Mouse (Mus musculus) inflammation-experienced regulatory T-cells, adult 6 months (primary cell): ENCODE data around the gene Adam12. TPM values are rescaled to one million over a fixed set of nuclear protein-coding genes. Genes with fewer than 3 reads are reported as not detected.

Experiments used
- ATAC-seq: one replicate; pipeline ENCODE4 v1.8.0; 2017
- polyA plus RNA-seq, 3 experiments: library from polyadenylated mRNA; unstranded; fragments of 100-300 nt; shearing (Covaris generic); gene quantifications; one replicate each; pipeline ENCODE4 v1.2.1; 2017

Gene Adam12
- polyA plus RNA-seq, 3 experiments from 2014 or later, result 0.87 to 2.3 (median 1.6) TPM

GRCm38 (mm10) chr7:134001581-134001980 is 230.4 kb downstream of the Adam12 start:
- ATAC-seq, result no peak

DNA sequence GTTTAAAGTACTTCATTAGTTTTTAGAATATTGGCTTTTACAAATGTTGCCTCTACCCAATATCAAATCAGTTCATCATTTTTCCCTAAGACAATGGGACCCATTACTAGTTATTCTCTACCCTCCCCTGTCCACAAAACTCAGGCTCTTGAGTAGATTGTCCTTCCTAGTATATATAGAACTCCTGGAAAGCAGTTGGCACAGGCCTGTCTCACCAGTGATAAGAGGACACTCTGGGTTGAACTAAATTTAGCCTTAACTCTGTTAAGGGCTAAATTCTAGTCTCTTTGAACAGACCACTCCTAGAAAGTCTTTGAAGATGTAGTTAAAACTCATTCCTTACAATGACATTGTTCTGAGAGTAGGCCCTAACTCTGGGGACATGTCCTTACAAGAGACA is 241.0 kb downstream of the Adam12 start:
- no peak for ATAC-seq

- no peak for ATAC-seq
Measured at GRCm38 (mm10) chr7:133988356-133988755, 243.6 kb downstream of the Adam12 start.

DNA sequence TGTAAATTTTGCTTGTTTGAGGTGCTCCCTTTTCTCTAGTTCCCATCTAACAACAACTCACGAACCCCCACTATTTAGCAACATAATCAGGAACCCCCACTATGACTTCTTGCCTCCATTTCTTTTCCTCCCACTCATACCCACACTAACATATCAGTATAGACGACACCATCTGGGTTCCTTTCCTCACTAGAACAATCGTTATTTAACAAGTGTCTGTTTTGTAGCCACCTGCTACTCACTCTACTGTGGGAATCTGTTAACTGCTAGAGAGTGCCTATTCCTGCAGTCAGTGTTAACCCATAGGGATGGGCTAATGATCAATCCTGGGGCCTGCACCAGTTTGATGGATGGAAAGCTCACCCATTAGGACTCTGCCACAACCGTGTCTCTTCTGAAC is 245.7 kb downstream of the Adam12 start:
- no peak for ATAC-seq

DNA sequence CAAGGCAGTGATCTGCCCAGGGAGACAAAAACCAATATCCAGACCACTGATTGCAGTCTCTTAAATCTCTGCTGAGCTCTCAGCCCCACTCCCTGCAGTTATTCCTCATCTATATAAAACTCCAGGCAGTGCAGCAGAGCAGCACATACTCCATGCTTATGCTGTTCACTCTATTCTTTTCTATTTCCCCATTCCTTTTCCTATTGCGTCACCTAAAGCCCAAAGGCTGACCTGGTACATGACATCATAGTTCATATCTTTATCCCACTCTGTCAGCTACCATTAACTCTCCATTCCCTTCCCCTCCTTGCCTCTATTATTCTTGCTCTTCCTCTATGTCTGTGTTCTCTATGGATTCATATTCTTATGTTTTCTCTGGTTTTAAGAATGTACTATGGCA is 246.3 kb downstream of the Adam12 start:
- ATAC-seq, result no peak

GRCm38 (mm10) chr7:133976388-133977122 is 255.4 kb downstream of the Adam12 start:
- ATAC-seq, result no peak

GRCm38 (mm10) chr7:133971086-133971485 is 260.9 kb downstream of the Adam12 start:
- ATAC-seq, result no peak

DNA sequence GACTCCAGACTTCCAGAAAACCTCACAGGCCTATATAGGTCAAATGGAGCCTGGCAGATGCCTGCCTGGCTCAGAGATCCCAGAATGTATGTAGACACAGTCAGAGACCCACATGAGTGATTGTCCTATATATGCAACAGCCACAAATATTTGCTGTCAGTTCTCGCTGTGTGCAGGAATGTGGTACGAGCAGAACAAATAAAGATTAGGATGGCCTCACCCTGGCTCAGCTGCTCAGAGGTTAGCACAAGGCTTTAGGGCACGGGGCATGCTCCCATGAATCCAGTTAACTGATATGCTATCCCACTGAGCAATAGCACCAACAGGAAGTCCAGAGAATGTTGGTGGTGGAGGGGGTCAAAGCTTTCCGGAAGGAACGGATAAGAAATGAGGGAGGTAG is 261.5 kb downstream of the Adam12 start:
- ATAC-seq, result no peak

- no peak for ATAC-seq
Measured at GRCm38 (mm10) chr7:133967906-133968305, 264.0 kb downstream of the Adam12 start.

GRCm38 (mm10) chr7:133963501-133963900 is 268.4 kb downstream of the Adam12 start:
- no peak for ATAC-seq

- no peak for ATAC-seq
Measured at GRCm38 (mm10) chr7:133959200-133959599, 272.7 kb downstream of the Adam12 start.

GRCm38 (mm10) chr7:133957873-133958272 is 274.1 kb downstream of the Adam12 start:
- no peak for ATAC-seq

DNA sequence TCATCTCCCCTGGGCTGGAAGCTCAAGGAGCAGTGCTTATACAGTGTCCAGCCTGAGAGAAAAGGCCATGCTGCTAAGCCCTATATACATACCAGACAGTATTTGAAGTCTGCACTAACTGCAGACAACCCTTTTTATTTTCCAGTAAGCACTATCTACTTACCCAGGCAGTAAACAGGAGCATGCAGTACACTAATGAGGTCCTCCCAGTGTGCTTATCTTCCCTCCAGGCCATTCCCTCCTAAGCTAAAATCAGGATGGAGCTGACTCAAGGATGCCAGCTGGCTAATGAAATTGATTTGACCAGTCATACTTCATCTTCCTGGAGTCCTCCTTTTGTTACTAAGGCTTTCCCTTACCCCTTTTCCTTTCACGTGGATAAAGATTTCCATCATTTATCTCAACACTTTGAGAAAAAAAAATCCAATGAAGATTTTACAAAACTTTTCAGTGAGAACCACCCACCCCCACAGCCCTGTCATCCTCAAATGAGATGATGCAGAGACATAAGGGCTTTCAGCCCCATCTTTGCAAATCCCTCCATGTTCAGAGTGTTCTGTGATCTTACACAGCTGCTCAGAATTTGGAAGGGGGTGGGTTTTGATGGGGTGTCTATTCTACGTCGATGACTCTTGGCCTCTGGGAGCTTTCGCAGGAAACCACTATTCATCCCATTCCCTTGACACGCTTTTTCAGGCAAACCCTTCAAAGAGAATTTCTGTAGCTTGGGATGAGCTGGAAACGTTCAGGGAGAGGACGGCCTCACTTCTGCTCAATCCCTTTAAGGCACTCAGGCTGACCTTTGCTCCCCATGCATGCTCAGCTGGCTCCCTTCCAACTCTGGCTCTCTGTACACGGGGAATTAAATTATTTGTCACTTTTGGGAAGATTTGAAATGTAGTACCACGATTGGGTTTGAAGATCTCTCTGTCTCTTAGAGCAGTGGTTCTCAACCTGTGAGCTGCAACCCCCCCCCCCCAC is 277.5 kb downstream of the Adam12 start:
- no peak for ATAC-seq

- no peak for ATAC-seq
Measured at GRCm38 (mm10) chr7:133951777-133952545, 280.0 kb downstream of the Adam12 start.

DNA sequence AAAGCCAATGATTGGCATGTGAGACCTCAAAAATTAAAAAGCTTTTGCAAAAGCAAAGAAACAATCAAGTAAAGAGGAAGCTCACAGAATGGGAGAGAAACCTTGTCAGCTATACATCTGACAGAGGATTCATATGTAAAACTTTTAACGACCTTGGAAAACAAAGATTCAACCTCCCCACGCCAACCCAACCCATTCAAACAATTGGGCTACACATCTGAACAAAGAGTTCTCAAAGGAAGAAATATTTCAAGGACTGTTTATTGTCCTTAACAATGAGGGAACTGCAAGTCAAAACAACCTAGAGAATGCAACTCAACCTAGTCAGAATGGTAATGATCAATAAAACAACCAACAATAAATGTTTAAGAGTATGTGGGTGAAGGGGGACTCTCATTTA is 284.6 kb downstream of the Adam12 start:
- no peak for ATAC-seq

- no peak for ATAC-seq
Measured at GRCm38 (mm10) chr7:133946757-133947345, 285.1 kb downstream of the Adam12 start.

DNA sequence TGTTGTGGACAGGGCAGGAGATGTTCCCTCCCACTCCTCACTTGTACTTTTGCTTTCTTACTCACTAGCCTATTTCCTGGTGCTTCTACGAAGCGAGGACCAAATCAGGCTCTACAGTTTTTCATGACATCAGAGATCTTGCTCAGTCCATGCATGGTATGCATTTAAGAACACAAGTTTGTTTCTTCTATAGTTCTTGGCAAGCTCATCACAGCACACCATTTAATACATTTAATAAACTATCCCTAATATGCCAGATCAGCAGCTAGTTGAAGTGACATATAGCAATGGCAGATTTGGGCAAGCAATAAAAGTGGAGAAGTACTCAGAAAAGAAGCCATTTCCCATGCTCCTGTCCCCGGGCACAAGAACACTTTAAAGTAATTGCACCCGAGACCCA is 285.8 kb downstream of the Adam12 start:
- no peak for ATAC-seq

DNA sequence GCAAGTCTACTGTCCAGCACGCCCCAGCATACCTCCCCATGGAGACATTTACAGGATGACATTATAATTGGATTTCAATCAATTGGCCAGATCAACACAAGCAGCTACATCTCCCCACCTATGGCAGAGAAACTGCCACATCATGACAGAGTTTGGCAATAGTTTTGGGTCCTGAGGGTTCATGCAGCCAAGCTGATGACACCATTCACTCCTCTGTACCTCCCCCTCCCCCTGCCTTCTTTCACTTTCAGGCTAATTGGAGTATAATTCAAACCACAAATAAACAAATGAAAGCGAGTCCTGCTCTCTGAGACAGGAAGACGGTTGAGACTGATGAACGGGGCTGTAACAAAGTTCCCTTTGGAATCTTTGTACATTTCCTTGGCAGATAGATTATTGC is 291.5 kb downstream of the Adam12 start:
- ATAC-seq, result no peak

- ATAC-seq, result no peak
Measured at GRCm38 (mm10) chr7:133937473-133937872, 294.5 kb downstream of the Adam12 start.

DNA sequence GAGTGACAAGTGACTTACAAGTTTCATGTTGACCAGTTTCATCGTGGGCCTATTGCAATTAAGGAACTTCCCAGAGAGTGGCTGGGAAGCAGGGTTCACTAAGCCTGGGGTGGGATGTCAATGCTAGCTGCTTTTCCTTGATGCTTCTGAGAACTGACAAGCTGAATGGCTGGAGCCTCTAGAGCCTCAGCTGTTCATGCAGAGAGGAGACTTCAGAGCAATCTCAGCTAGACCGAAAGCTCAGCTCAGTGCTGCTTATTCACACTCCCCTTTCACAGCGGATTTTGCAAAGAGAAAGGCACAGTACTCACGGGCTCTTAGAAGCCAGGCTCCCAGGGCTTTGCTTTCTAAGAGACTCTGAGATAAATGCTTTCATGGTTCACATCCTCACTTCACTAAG is 295.6 kb downstream of the Adam12 start:
- no peak for ATAC-seq

DNA sequence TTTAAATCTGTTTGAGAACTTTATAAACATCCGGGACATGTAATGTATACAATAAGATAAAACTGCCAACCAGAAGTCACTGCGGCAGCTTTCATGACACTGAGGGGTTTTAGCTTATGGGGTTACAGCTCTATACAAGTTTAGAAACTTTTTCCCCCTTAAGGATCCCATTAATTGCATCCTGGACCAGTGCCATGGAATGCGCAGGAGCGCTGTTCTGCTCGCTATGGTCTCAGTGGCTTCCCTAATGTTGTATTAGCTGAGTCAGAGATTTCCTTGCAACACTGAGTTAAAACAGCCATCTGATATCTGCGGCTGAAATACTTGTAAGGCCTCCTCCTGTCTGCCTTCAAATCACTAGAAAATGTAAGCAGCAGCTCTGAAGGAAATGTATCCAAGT is 298.6 kb downstream of the Adam12 start:
- ATAC-seq, result no peak

DNA sequence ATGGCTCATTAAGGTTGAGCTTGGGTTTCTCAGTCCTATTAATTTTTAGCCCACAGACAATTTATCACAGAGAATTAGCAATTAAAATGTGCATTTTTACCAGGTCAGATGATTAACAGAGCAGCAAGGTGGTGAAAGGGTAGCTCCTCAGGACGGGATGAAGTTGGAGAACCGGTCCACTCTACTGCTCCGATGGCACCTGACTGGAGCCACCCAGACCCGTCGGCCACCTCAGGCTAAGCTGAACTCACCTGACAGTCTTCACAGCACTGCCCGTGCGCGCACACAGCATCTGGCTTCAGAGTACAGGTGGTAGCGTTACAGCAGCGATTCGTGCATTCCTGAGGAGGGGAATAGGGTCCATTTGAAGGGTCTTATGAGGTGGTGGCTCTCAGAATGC is 300.5 kb downstream of the Adam12 start:
- no peak for ATAC-seq

DNA sequence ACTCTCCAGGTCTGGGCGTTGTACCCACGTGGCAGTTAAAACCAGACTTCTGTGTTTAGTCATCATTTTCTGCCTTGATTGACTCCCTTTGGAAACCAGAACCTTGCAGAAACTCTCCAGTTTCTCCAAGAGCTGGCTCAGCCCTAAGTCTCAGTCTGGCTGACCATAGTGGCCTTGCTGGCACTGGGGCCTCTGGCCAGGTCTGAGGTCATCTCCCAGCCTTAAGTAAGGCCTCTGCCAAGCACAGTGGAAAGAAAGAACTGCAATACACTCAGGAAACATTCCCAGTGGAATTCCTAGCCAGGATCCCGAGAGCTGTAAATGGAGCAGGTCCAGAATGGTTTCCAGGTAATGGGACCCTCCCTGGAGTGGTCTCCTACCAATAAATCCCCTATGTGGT is 303.0 kb downstream of the Adam12 start:
- no peak for ATAC-seq
